Mouse (Mus musculus): ENCODE data around the gene Nelfe. TPM values are rescaled to one million over a fixed set of nuclear protein-coding genes. Genes with fewer than 3 reads are reported as not detected.
"Not testable (repeated sequence)": the region's sequence is repeated elsewhere in the genome, so short reads cannot be mapped to it uniquely, and the experiment has no call there.

Gene Nelfe
- 26.9 and 37.5 TPM in 2 replicates for polyA plus RNA-seq (2012; rRNA removed)
- polyA plus RNA-seq (2014; fragmentation: Nextera tagmentation; extraction: Ambion mirVana): 42.7 and 49.2 TPM in 2 replicates

- peak within 1 kb of the TSS; percentile 34 for H3K27ac ChIP-seq
- WGBS (ENCODE audit: insufficient replicate concordance): 2% methylated on average over 62 of the region's 65 CpGs
- peak within 1 kb of the TSS; percentile 83 for H3K4me2 ChIP-seq (ENCODE audit: low read depth)
- no peaks in the 10 kb centered on the region for H3K27me3 ChIP-seq (ENCODE audit: control insufficient read depth, insufficient read depth, low read length)
- H3K9ac ChIP-seq (replicated peaks): peak within 1 kb of the TSS; percentile 80
- peaks cover 6 to 7% of the 10 kb centered on the region in 2 experiments; a peak in 3 of 4 replicates for H3K4me1 ChIP-seq (replicated peaks; ENCODE audit: control insufficient read depth in 2 of 2, insufficient read depth in 2 of 2, low read length in 1 of 2)
- TF ChIP-seq EP300 (IDR thresholded peaks at IDR 0.05; ENCODE audit: low read depth) (no peak), CTCF (IDR thresholded peaks at IDR 0.05; ENCODE audit: low read depth) (no peak)
- DNase-seq (ENCODE audit: low read depth in 3 of 3, low spot score in 3 of 3): peak; percentile 94 to 95 (median 94)
- H3K36me3 ChIP-seq (replicated peaks; ENCODE audit: control insufficient read depth, insufficient read depth, low read depth): peaks cover 19% of the 10 kb centered on the region
- H3K4me3 ChIP-seq (ENCODE audit: insufficient read depth in 1 of 2, low read depth in 2 of 2, low read length in 2 of 2): peak within 1 kb of the TSS; percentile 68 to 94
- ATAC-seq (ENCODE audit: insufficient read depth): peak; percentile 94
- no peaks in the 10 kb centered on the region for H3K9me3 ChIP-seq (ENCODE audit: control insufficient read depth, low read length)
Measured at GRCm38 (mm10) chr17:34849722-34850516, at the start of gene Nelfe, which contains the start of gene Skiv2l. Gene Nelfe (plus strand): TSS chr17:34850391. Gene Skiv2l (minus strand): TSS chr17:34850210.

- H3K9ac ChIP-seq (replicated peaks); H3K36me3 ChIP-seq (replicated peaks; ENCODE audit: control insufficient read depth, insufficient read depth, low read depth); H3K27ac ChIP-seq; H3K27me3 ChIP-seq (ENCODE audit: control insufficient read depth, insufficient read depth, low read length); H3K4me2 ChIP-seq (ENCODE audit: low read depth); ATAC-seq (ENCODE audit: insufficient read depth); H3K4me3 ChIP-seq (ENCODE audit: insufficient read depth in 1 of 2, low read depth in 2 of 2, low read length in 2 of 2); H3K9me3 ChIP-seq (ENCODE audit: control insufficient read depth, low read length); H3K4me1 ChIP-seq (replicated peaks; ENCODE audit: control insufficient read depth in 2 of 2, insufficient read depth in 2 of 2, low read length in 1 of 2); DNase-seq (ENCODE audit: low read depth in 3 of 3, low spot score in 3 of 3): not testable (repeated sequence)
- WGBS (ENCODE audit: insufficient replicate concordance): 77% methylated on average over 16 of the region's 16 CpGs
Measured at GRCm38 (mm10) chr17:34800781-34801305, 49.3 kb upstream of the Nelfe start.

- not testable (repeated sequence) for ATAC-seq (ENCODE audit: insufficient read depth); H3K4me3 ChIP-seq (ENCODE audit: insufficient read depth in 1 of 2, low read depth in 2 of 2, low read length in 2 of 2); H3K27ac ChIP-seq; H3K36me3 ChIP-seq (replicated peaks; ENCODE audit: control insufficient read depth, insufficient read depth, low read depth); H3K4me1 ChIP-seq (replicated peaks; ENCODE audit: control insufficient read depth in 2 of 2, insufficient read depth in 2 of 2, low read length in 1 of 2); H3K9me3 ChIP-seq (ENCODE audit: control insufficient read depth, low read length); H3K9ac ChIP-seq (replicated peaks); H3K27me3 ChIP-seq (ENCODE audit: control insufficient read depth, insufficient read depth, low read length); DNase-seq (ENCODE audit: low read depth in 3 of 3, low spot score in 3 of 3); H3K4me2 ChIP-seq (ENCODE audit: low read depth)
- 73% methylated on average over 9 of the region's 9 CpGs for WGBS (ENCODE audit: insufficient replicate concordance)
Measured at GRCm38 (mm10) chr17:34802756-34803155, 47.4 kb upstream of the Nelfe start.

- not testable (repeated sequence) for H3K9me3 ChIP-seq (ENCODE audit: control insufficient read depth, low read length); H3K4me1 ChIP-seq (replicated peaks; ENCODE audit: control insufficient read depth in 2 of 2, insufficient read depth in 2 of 2, low read length in 1 of 2); H3K4me2 ChIP-seq (ENCODE audit: low read depth); DNase-seq (ENCODE audit: low read depth in 3 of 3, low spot score in 3 of 3); H3K9ac ChIP-seq (replicated peaks); H3K4me3 ChIP-seq (ENCODE audit: insufficient read depth in 1 of 2, low read depth in 2 of 2, low read length in 2 of 2); H3K36me3 ChIP-seq (replicated peaks; ENCODE audit: control insufficient read depth, insufficient read depth, low read depth); ATAC-seq (ENCODE audit: insufficient read depth); H3K27me3 ChIP-seq (ENCODE audit: control insufficient read depth, insufficient read depth, low read length); H3K27ac ChIP-seq
- 69% methylated on average over 6 of the region's 6 CpGs for WGBS (ENCODE audit: insufficient replicate concordance)
Measured at GRCm38 (mm10) chr17:34803367-34803766, 46.8 kb upstream of the Nelfe start.

- H3K4me3 ChIP-seq (ENCODE audit: insufficient read depth in 1 of 2, low read depth in 2 of 2, low read length in 2 of 2); H3K4me1 ChIP-seq (replicated peaks; ENCODE audit: control insufficient read depth in 2 of 2, insufficient read depth in 2 of 2, low read length in 1 of 2); H3K27ac ChIP-seq; H3K4me2 ChIP-seq (ENCODE audit: low read depth); H3K9ac ChIP-seq (replicated peaks); DNase-seq (ENCODE audit: low read depth in 3 of 3, low spot score in 3 of 3); H3K27me3 ChIP-seq (ENCODE audit: control insufficient read depth, insufficient read depth, low read length); ATAC-seq (ENCODE audit: insufficient read depth); H3K36me3 ChIP-seq (replicated peaks; ENCODE audit: control insufficient read depth, insufficient read depth, low read depth); H3K9me3 ChIP-seq (ENCODE audit: control insufficient read depth, low read length): not testable (repeated sequence)
- 55% methylated on average over 3 of the region's 6 CpGs for WGBS (ENCODE audit: insufficient replicate concordance)
Measured at GRCm38 (mm10) chr17:34804301-34804700, 45.9 kb upstream of the Nelfe start, which contains the start of gene Cyp21a1. Gene Cyp21a1 (minus strand): TSS chr17:34804561.

Measured in liver, embryonic 14.5 days (tissue).